Mouse (Mus musculus) urinary bladder, postnatal 25 days (tissue): ENCODE data around the gene Csta1.

Experiments used
- DNase-seq: peaks from one replicate; pipeline ENCODE4 v3.0.0; 2022; ENCODE audit warnings: low spot score

Gene Csta1

DNA sequence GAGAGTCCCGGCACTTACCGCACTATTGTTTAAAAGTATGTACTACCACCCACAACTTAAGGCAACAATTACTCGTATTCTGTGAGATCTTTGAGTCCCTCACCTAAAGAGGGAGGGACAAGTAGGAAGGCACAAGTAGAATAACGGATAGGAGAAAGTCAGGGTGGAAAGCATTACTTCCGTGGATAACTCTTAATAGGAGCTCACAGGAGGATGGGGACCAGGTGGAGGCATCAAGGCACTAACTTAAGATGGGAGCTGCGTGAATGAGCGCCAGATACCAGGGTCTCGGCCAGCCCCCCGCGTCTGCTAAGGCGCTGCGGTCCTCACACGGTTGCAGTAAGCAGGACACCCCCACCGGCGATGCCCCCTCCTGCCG, 60.0 kb downstream of the Csta1 start:
- DNase-seq: no peak
